Mouse (Mus musculus): ENCODE measurements at regions not wholly inside any gene's neighbourhood (a gene's known extent, or its start where the extent isn't known, plus 50 kb on each side); places are given as distances from the start of the nearest gene placed in this dataset.
A peak's percentile ranks its signal among the peaks of the same experiment; 100 is the strongest.

DNA sequence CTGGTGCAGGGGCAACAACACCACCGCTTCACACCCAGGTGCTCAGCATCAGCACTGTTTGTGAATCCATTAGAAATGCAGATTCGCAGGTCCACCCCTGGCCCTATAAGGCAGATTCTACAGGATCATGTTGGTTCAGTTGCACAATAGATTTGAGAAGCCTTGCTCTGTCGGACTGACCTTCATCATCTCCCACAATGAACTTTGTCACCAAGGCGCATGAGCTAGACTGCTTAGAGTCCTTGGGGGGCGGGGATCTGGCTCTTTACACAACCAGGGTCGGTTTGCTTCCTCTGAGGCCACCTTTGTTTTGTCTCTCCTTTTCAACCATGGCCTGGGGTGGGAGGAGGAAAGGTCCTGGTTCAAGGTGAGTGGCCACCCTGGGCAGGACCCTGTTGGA, 209.7 kb downstream of the Igsf11 start:
- no peak for DNase-seq (ENCODE audit: low spot score)

DNA sequence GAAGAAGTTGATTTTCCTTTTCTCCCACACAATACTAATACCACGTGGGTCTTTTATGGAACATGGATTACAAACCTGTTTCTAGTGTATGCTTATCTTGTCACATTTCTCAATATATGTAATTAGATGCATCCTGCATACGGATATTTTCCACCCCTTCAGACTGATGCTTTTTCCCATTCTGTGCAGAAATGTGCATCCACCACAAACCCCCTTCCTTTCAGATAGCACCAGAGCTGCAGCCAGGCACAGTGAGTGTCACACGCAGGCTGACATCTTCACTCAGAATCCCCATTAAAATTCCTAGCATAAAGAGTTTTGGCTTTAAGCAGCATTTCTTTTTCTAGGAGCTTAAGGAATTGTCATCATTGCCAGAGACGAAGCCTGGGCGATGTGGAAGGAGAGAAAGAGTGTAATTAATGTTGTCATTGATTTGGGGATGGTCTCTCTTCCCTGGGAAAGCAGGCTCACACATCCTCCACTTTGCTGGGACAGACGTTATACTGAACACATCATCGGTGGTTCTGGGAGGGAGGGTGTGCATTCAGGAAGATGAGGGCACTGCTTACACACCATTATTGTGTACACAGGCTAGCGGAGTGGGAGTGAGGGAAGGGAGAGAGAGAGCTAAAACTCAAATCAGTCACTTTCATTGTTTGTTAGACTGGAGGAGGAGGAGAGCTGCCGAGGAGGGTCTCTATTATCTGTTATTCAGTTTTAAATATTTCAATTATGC, 211.1 kb downstream of the Igsf11 start:
- peak; percentile 51 for DNase-seq (ENCODE audit: low spot score)

DNA sequence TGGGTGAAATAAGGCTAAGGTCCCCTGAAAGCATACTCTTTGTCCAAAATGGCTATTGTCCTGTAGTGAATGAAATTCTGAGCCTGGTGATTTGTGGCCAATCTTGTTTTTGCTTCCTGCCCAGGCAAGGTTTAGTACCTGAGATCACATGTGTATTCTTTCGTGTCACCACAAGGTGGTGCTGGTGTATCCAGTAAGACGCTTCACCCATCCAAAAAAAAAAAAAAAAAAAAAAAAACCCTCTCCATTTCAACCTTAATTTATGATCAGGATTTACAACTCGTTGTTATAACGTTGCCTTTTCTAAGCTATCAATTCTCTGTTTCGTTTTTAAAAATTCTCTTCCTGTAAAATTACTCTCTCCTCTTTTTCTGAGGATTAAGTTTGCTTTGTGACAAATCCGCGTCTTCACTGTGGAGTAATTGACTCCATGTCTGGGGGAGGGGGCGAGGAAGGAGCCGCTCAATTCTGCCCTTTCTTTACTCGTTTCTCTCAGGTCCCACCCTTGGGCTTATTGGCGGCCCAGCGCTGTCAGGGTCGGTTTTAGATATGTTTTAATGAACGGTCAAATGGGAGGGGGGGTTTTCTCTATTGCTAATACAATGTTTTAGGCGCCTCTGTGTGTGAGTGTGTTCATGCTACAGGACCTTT, 217.0 kb downstream of the Igsf11 start:
- peak; percentile 86 for DNase-seq (ENCODE audit: low spot score)

DNA sequence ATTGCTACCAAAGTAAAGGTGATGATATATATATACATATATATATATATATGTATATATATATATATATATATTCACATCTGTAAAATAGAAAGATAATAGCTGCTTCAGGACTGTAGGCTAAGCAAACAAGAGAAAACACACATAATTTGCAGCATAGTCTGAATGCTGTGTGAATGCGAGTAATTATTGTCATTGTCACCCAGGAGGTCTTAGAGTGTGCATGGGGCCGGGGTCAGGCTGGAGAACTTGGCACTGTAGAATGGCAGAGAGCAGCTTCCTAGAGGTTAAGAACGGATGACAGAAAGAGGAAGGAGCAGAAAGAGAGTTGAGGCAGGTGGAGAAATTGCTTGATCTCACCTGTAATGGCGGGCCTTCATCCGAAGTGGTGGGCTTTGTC, 217.6 kb downstream of the Igsf11 start:
- no peak for DNase-seq (ENCODE audit: low spot score)

DNA sequence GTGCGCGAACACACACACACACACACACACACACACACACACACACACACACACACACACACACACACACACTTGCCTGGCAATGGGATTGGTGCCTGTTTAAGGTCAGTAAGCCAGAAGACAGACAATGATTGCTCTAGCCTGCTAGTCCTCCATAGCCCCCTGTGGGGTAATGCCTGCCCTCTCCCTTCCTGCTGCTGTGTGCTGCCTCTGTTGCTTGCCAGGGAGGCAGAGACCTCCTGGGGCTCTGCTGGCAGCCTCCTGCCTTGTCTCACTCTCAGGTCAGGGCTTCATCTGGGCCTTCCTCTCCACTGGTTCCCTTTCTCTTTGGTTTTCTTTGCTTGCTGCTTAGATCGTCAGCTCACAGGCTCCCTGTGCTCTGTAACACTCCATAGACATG, 225.6 kb downstream of the Igsf11 start:
- no peak for DNase-seq (ENCODE audit: low spot score)

DNA sequence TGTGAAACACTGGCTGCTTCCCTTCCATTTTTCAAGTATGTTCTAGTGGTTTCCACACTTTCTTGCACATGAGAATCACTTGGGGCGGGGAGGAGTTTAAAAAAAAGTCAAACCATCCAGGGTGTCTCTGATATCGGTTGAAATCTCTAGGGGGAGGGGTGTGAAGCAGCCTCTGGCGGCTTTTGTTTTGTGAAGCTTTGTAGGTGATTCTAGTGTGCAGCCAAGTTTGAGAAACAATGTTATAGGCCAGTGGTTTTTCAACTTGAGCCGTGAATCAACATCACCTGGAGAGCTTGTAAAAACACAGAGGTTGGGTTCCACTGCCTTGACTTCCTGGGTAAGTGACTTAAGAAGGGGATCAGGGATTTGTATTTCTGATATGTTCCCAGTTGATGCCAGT, 227.3 kb downstream of the Igsf11 start:
- no peak for DNase-seq (ENCODE audit: low spot score)

DNA sequence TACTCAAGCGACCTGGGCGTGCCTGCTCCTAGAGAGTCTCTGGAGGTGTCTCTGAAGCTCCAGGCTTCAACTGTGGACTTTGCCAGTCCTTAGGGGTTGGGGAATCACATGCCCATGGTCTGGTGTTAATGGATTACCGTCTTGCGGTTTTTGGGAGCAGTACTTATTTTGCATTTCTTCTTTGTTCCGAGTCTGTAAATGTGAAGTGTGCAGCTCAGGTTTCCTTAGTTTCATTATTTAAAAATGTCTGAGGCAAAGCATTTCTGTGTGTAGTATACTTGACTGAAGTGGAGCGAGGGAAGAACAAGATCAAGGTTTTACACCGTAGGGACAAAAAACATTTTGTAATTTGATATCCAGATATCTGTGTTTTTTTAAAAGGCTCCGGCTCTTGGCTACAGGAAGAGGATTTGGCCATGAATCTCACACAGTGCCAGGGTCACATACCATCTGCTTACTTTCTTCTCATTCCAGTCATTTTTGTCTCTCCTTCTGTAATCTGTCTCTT, 231.0 kb downstream of the Igsf11 start:
- no peak for DNase-seq (ENCODE audit: low spot score)

DNA sequence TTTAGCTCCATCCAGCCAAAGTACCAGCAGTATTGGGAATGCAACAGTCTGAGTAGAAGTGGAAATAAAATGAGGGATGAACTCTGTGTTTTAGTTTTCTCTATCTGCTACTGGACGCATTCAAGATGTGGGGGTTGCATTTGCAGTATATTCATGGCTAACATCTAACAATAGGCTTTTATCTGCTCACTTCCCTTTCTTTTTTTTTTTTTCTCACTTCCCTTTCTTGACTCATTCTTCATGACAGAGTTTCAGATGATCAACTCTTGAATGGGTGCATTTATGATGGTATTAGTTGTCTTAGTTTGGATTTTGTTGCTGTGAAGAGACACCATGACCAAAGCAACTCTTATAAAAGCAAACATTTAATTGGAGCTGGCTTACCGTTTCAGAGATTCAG, 240.0 kb downstream of the Igsf11 start:
- no peak for DNase-seq (ENCODE audit: low spot score)

DNA sequence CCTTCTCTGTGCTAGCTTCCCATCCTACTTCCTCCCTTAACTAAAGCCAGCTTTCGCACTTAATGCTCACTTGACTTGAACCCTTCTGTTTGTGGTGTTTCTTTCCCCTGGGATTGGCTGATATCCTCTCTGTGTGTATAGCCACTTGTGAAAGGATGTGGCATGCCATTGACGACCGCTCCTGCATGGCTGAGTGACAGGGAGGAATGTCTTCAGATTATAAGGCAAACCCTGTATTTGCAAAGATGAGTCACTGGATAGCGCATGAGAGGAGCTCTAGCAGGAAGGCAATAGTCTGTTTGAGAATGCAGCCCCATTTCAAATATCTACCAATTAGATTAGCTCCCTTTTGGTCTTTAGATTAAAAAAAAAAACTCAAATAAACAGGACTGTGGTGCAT, 243.3 kb downstream of the Igsf11 start:
- no peak for DNase-seq (ENCODE audit: low spot score)

DNA sequence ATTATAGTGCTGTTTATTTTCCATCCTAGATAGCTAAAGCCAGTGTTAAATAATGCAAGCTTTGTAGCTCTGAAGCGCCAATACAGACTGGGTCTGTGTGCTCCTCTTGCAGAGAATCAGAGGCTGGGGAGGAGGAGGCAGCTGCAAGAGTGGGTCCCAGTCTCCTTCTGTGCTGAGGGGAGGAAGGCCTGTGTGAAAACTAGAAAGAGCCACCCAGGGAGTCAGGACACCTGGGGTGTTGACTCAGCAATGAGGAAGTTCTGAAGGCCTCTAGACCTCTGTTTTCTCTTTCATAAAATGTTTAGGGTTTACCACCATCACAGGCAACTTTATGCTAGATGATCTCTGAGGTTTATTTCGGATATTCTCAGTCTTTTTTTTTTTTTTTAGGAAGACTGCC, 254.7 kb downstream of the Igsf11 start:
- DNase-seq (ENCODE audit: low spot score), result no peak

DNA sequence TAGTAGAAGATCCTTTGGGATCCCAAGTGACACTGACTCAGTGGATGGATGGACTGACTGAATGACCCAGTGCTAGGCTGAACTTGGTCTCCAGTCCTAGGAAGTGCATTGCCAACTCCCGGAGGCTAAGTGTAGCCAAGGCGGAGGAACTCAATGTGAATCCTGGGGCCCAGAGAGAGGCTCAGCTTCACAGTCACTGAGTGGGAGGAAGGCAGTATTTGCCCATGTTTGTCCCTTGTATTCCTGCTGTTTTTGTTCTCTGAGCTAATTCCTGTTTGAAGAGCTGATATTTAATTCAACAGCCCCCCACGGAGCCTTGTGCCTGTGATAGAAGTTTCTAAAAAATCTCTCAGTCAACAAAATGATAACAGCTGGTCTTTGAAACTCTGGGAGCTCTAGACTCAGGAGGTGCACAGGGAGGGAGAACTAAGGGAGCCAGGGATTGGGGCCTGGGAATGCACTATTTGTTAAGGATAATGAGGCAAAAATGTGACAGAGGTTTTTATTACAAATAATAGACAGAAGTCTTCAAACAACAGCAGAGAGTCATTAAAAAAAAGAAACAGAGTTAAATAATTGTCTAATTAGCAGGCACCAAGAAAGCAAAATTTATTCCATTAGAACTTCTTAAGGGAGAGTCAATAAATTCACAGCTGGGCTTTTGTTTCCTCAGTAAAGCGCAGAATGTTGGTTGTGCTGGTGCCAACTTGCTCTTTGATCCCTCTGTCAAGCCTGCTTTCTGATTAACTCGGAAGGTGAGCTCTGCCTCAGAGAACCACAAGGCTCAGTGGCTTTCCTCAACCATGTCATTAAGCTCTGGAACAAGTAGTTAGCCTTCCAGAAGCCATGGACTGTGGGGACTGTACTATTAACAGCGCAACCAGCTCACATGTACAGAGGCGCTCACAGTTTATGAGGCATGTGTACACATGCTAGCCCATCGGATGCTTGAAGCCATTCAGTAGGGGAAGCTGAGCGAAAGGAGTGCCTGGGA, 259.2 kb downstream of the Igsf11 start:
- no peak for DNase-seq (ENCODE audit: low spot score)

DNA sequence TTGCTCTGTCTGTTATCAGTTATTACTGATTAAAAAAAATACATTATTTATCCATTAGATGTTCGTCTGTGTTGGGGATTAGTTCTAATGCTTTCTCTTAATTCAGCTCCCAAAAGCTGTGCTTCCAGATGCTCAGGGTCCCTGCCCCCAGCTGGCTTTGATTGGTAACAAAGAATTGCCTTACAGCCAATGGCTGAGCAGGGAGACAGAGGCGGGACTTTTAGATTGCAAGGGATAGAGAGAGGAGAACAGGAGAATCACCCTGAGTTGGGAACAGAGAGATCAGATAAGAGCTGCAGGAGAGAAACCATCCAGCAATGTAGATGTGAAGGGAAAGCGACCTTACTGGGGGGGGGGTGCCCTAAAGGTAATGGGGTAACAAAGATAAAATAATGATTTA, 266.4 kb downstream of the Igsf11 start:
- no peak for DNase-seq (ENCODE audit: low spot score)

DNA sequence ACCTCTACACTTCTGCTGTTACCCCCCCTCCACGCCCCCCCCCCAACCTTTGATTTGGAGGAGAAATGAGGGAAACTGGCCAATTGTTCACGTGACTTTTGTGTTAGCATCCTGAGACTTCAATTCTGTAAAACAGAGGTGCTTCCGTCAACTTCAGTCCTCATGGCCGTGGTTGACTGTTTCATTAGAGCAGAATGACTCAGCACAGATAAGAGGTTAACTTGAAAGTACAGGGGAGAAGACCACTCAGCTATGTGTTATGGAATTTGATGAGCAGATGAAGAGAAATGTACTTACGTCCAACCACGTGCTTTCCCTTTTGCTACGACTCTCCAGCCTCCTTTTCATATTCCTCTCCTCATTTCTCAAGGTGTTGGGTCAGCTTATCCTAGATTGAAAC, 267.3 kb downstream of the Igsf11 start:
- DNase-seq (ENCODE audit: low spot score), result no peak

DNA sequence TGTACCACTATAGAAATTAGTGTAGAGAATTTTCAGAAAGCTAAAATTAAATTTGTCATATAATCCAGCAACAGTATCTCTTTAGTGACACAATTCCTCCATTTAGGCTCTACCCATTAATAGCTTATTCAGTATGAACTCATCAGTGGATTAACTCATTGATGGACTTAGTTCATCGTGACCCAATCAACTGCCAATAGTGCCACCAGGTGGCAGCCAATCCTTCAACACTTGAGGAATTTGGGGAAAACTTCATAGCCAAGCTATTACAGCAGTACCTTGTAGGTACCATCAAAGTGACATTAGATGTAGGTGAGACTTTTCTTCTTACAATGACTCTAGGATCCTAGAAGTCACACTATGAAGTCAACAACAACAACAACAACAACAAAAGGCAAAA, 270.2 kb downstream of the Igsf11 start:
- peak; percentile 16 for DNase-seq (ENCODE audit: low spot score)

DNA sequence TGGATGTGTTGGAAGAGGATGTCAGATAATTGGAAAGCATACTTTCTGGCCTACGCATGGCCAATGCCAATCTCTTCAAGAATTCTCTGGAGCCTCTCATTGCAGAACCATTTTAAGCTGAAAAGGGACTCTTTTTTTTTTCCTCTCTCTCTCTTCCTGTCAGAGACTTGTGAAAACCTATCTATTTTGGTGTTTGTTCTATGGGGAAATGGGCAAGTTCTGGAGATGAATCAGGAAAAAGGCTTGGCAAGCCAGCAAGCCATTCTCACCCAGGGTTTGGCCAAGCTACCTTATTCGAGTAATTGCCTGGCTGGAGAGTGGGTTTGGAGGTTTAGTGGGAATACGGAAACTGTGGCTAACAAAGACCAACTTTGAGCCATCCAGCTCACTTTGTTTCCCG, 299.4 kb downstream of the Igsf11 start:
- no peak for DNase-seq (ENCODE audit: low spot score)

DNA sequence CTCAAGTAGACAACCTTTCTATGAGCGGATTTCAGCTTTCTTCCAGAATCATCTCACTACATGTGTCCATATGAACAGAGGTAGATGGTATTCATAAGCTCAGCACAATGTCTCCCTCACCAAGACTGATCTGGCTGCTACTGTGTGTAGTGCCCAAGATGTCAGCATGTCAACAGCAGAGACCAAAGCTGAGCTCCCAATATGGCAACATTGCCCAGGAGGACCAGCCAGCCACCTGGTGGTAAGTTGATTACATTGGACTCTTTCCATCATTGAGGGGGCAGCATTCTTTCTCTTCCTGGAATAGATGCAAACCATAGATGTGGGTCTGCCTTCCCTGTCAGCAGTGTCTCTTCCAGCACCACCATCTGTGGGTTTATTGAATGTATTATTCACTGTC, 303.0 kb downstream of the Igsf11 start:
- no peak for DNase-seq (ENCODE audit: low spot score)

DNA sequence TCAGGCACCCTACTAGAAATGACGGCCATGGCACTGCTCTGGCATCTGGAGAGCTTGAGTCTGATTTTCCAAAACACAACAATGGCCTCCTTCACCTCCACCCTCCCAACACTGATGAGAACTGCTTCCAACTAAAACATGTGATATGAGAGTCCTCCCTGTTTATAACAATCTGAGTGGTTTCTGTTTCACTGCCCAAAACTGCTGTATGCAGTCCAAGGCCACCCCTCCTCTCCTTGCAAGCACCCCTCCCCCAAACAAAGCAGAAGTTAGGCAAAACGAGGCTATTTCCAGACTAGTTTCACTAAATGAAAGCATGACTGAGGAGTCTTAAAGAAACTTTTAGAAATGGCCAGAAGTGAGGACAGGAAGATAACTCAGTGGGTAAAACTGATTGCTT, 304.4 kb downstream of the Igsf11 start:
- no peak for DNase-seq (ENCODE audit: low spot score)

DNA sequence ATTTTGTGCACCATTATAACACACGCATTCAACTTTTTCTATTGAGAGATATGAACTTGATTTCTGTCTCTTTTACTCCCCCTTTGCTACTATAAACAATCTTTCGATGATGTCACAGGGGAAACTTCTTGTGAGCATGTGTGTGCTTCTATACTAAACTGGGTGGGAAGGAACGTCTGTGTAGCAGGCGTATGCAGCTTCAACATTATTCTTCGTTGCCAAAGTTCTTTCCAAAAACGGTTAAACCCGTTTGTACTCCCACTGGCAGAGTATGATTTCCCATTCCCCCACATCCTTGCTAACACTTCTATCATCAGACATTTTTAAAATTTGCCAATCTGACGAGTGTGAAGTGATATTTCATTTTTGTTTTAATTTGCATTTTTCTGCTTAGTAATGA, 331.1 kb downstream of the Igsf11 start:
- no peak for DNase-seq (ENCODE audit: low spot score)

DNA sequence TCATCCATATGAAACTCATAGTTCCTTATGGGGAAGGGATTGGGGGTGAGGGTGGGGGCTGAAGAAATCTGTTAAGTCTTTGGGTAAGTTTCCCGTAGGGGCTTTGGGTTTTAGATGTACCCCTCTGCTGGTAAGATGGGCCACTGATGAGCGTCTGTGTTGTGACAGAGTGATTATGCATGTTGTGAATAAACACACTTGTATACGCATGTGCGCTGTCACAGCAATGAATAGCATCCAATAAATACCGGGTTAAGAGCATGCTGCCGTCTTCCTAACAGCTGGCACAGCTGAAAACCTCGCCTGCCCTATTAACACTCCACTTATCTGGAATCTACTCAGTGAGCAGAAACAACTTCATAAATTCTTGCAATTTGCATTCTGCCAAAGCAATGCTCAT, 337.0 kb downstream of the Igsf11 start:
- no peak for DNase-seq (ENCODE audit: low spot score)

DNA sequence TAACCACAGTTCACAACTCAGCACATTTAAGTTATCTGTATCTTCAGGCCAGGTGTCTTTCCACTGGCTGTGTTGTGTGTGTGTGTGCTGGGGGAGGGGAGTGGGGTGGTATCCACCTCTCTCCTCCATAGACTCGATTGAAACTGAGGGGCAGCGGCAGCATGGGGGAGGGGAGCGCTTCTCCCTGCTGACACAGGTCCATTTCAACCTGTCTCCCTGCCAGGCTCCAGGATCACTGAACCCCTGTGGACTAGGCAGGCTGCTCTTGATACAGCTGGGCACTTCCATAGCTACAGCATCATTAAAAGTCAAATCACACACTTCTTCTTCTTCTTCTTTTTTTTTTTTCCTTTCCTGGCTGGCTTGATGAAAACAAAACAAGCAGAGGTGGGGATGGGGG, 338.0 kb downstream of the Igsf11 start:
- no peak for DNase-seq (ENCODE audit: low spot score)

DNA sequence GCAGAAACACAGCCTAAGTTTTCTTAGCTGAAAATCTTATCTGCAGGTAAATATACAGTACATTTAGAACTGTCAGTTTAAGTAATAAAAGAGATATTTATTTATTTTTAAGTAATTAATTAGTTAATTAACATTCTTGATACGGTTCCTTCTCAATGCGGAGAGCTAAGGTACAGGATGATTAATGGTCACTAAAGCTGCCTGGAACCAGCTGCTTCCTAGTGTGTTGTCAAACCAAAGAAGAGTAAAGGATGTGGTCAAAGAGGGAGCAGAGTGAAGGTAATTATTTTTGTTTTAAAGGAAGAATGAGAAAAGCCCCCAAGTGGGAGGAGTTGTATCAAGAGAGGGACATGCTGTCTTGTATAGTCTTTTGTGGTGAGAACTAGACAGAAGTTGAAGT, 341.8 kb downstream of the Igsf11 start:
- no peak for DNase-seq (ENCODE audit: low spot score)

DNA sequence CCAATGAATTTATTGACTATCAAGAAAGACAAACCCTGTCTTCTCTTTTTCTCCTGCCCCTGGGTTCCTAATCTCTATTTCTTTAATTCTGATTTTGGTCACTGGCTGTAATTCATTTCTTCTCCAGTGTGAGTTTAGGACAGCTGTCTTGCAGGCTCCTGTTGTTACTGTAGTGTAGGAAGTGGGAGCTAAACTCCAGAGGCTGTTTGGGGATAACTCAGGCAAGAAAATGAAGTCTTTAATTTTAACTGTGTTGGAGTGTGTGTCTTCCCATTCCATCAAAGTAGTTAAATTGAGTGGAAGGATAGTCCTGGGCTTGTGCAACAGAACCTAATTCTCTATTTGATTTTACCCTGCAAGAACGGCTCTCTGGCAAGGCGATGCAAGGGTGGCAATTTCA, 381.0 kb downstream of the Igsf11 start:
- DNase-seq (ENCODE audit: low spot score), result no peak

DNA sequence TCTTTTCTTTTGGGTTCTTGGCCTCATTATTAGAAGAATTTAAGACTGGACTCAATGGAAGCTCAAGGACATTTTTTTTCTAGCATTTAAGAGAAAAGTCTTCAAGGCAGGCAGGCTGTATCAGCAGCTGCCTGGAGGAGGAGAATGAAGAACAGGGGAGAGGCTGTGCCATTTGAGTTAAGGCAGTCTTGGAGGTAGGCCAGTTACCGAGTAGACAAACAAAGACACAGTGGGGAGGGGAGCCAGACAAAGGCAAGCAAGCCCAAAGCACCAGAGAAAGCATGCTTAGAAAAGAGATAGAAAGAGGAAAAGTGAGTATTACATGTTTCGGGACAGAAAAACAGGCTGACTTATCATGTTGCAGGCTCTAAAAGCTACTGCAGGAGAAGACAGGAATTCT, 392.0 kb downstream of the Igsf11 start:
- no peak for DNase-seq (ENCODE audit: low spot score)
